Mouse (Mus musculus) embryonic fibroblast, embryonic 13.5 days (primary cell): ENCODE results near the gene Ssr2.

Experiments
- CTCF ChIP-seq: IDR thresholded peaks from 2 replicates; pipeline ENCODE4 v1.5.1; 2011; ENCODE audit warnings: mild to moderate bottlenecking, control low read depth, low read length, moderate library complexity, borderline replicate concordance; ENCODE audit not compliant: insufficient read depth
- POLR2A ChIP-seq: IDR thresholded peaks from 2 replicates; pipeline ENCODE4 v1.6.1; 2011; ENCODE audit warnings: low read depth, mild to moderate bottlenecking, control low read depth, low read length, moderate library complexity

DNA sequence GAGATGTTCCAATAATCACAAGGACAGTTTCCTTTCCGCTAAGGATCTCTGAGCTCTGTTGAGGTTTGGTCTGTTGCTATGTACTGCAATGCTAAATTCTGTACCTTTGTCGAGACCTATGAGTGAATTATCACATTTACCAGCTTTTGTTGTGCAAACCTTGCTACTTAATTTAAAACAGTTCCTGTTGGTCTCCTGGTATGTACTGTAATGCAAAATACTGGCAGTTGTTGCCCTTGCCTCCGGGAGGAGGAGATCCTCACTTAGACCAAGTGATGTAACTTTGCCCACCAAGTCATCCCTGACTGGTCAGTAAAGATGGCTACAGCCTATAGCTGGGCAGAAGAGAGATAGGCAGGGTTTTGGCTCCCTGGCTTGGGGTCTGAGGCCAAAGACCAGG lies at the start of gene Ssr2:
- TF ChIP-seq POLR2A, result no peak
- no peak for TF ChIP-seq CTCF
